Mouse (Mus musculus) ES-E14 (cell line): ENCODE data around the gene Rdh14.

Source experiments
- CHD2 ChIP-seq: IDR thresholded peaks from 2 replicates; pipeline ENCODE4 v1.6.1; 2014; ENCODE audit warnings: mild to moderate bottlenecking, low read depth, low read length, inconsistent platforms
- MAFK ChIP-seq: IDR thresholded peaks from 2 replicates; pipeline ENCODE4 v1.6.1; 2014; ENCODE audit warnings: mild to moderate bottlenecking, low read depth, low read length, inconsistent platforms; ENCODE audit not compliant: insufficient read depth
- ZNF384 ChIP-seq: IDR thresholded peaks from 2 replicates; pipeline ENCODE4 v1.6.1; 2012; ENCODE audit warnings: low read depth, low read length, inconsistent platforms

DNA sequence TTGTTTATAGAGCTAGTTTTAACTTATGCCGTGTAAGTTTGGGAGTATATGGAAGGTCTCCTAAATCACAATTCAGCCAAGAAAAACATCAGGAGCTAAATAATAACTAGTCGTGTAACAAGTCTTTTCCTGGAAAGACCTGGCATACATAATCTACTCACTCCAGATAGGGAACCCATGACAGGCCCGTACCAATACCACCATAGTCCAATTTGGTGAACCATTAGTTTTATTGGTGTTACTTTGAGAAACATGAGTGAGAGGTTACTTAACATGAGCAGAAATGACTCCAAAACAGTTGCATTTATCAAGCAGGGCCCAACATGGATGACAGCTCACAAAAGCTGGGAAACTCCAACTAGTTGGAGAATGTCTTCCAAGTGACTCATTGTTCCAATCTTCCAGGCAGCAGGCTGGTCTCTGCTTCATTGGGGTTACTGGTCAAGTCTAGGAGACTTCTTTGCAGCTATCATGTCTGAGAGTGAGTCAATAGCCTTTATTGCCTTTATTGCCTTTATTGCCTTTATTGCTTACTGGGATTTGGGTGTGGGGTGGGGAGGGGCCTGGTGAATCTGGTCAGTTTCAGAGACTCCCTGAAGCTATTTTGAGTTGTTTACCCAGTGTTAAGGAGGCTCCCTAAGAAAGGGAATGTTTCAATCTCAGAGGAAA is 20.1 kb downstream of the Rdh14 start:
- TF ChIP-seq MAFK (no peak), CHD2 (no peak), ZNF384 (no peak)
